Mouse (Mus musculus): ENCODE results near the gene Itgav.
"Not testable (repeated sequence)": the region's sequence is repeated elsewhere in the genome, so short reads cannot be mapped to it uniquely, and the experiment has no call there.

Itgav gene

DNA sequence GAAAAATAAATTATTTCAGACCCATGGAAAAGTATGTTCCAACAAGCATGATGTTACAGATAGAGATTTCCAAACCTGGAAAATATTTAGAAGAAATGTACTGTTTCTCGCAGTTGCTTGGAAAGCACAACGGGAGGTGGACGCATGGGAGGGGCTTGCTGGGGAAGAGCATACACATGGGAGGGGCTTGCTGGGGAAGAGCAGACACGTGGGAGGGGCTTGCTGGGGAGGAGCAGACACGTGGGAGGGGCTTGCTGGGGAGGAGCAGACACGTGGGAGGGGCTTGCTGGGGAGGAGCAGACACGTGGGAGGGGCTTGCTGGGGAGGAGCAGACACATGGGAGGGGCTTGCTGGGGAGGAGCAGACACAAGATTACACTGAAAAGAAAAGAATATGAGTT is 10.9 kb upstream of the Itgav start:
- not testable (repeated sequence) for DNase-seq (ENCODE audit: low spot score)

DNA sequence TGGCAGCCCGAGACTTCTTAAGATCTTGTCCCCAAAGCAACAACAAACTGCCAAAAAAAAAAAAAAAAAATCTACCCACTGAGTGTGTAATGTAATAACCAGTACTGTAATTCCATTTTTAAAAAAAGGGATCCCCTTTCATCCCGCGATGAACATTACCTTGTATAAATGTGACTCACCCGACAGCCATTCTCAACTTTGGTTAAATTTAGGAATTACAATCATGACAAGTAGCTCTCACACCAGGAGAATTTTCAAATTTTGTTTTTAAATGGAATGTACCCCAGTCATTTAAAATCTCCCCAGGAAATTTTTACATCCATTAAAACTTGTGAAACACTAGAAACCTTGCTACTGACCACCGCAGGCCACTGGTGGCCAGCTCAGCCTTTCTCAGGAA is 10.3 kb upstream of the Itgav start:
- no peak for DNase-seq (ENCODE audit: low spot score)

DNA sequence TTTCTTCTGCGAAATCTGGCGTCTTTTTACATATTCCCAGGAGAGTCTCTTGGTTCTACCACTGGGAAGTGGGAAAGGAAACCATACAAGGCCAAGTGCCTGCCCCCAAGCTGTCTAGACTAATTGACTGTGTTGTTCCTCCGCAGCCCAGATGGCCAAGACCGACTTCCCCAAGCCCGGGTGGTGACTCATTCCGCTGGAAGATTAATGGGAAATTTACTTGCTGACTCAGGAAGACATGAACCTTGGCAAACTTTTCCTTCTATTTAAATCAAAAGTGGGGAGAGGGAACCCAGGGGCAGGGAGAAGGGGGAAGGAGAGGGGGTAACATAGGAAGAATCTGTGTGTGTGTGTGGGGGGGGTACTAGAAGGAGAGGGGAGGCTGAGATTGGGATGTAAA is 9.4 kb upstream of the Itgav start:
- peak; percentile 77 for DNase-seq (ENCODE audit: low spot score)

DNA sequence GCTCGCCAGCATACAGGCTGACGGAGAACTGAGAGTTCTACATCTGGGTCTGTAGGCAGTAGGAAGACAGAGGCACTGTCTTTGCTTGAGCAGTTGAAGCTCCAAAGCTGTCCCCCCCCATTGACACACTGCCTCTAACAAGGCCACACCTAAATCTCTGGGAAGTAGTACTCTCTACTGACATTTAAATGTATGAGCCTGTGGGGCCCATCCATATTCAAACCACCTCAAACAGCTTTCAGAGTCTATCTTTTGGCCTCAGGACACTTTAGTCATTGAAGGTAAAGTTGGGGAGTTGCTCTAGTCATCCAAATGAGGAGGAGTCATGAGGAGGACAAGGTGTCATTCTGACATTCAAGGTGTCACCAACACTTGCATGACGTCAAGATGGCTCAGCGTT is 5.9 kb upstream of the Itgav start:
- no peak for DNase-seq (ENCODE audit: low spot score)

DNA sequence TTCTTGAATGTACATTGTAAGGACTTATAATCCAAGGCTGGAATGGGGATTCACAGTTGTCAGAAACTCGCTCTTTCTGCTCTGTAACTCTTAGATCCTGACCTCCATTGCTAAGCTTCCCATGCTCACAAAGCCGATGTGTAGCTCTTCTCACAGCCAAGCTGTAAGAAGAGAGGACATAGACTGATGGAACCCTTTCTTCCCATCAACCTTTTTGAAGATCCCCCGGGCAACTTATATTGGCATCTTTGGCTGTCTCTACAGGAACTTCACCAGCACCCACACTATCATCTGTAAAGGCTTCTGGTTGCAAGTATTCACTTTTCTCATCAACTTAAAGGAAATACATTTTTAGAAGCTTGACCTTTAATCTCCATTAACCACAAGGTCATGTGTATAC is 2.6 kb upstream of the Itgav start:
- DNase-seq (ENCODE audit: low spot score) = no peak

DNA sequence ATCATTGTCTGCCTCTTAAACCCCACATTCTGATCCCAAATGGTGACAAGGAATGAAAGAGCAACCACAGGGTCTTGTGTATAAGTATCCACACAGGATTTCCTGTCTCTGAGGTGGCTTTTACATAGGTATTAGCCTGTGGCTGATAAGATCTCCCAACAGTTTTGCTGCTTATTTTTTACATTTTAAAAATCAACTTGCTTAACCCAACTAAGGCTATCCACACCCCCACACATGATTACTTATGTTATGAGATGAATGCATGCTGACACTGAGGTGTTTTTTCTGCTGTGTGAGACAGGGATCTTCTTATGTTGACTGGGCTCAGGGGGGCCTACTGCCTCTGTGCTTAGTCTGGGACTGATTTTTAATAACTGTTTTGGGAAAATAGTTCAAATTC is 1.3 kb upstream of the Itgav start:
- DNase-seq (ENCODE audit: low spot score) = no peak

DNA sequence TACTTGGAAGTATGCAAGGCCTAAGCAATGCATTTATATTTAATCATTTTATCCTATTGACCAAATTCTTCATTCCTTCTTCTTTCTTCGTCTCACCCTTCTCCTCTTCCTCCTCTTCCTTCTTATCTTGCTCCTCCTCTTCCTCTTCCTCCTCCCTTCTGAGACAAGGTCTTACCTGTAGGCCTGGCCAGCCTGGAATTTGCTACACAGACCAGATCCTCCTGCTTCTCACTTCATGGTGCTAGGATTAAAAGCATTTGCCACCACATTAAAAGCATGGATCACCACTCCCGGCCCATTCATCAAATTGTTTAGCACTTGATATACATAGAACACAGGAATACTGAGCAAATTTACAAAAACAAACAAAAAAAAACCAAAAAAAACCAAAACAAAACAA is 851 bp upstream of the Itgav start:
- no peak for DNase-seq (ENCODE audit: low spot score)

DNA sequence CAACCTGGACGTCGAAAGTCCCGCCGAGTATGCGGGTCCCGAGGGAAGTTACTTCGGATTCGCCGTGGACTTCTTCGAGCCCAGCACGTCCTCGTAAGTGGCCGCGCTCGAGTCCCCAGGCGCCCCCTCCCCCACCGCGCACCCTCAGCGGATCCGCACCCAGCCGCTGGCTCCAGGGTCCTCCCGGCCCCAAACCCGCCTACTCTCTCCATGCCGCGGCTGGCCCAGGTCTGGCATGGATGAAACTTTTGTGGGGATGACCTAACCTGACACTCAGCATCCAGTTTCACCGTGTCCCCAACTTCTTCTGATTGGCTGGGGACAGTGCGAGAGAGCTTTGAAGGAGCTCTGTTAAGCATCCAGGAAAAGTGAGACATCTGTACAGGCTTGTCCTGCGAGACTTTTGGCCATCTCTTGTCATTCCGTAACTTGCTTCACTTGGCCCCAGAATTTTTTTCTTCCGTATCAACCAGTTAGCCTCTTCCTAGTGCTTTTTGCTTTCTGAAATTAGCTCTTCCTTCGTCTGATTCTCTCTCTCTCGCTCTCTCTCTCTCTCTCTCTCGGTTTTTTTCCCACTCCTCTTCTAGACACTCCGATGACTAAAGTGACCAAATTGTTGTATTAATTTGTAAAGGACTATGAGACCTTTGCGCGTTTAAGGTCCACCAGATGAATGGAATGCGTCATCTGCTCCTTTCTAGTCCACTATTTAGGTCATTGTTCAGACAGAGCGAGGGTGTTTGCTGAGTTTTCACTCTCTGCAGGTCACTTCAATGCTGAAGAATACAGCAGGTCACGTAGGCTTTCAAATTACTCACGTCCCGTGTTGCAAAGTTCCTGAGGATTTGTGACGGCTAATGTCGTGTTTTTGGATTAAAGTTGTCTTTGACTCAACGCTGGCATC is 882 bp downstream of the Itgav start:
- DNase-seq (ENCODE audit: low spot score) = peak; percentile 54

DNA sequence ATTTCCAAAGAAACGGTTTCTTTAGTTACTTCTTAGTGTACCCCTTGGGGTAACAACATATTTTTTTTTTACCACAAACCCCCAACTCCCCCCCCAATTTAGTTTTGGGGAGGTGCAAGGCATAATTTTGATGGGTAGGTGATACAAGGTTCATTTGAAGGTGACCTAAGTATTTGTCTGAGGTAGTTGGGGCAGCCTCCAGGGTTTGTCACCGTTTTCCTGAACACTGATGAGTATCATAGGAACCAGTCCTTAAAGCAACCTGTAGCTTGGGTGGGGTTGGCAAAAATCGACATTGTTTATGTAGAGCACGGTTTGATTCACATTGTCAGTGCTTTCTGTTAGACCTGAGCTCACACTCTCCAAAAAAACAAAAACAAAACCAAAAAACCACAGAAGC is 1.6 kb downstream of the Itgav start:
- DNase-seq (ENCODE audit: low spot score) = no peak

DNA sequence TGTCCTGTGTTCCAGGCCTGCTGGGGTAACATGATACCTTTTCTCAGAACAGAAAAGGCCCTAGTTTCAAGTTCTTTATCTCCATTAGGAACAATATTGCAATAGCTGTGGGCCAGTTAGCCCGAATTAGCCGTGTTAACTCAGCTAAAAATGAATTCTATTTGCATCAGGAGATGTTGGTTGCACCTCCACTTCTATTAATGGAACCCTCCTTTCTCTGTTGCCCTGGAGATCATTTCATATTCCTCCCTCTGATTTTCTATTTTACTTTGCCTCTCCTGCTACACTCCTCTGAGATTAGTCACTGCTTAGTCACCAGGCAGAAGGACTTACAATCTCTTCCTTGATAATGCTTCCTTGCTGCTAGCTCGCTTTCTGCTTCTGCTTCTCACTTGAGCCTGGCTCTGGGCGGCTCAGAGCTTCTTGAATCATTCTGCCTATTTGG is 4.1 kb downstream of the Itgav start:
- DNase-seq (ENCODE audit: low spot score) = peak; percentile 17

DNA sequence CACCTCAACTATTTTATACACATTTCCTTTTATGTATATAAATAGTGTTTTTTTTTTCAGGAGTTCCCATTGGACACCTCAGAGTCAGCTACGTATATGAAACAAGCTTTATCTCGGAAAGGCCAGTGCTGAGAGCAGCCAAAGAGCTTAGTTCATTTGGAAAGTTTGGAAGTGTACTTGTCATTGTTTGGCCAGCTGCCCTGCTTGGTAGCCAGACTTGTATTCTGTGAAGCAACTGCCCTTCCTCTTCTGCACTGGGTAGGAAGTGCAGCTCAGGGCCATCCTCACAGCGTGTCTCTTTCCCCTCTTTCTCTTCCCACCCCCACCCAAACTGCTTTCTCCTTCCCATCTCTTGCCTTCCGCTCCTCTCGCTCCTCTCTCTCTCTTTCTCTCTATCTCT is 5.1 kb downstream of the Itgav start:
- peak; percentile 89 for DNase-seq (ENCODE audit: low spot score)

DNA sequence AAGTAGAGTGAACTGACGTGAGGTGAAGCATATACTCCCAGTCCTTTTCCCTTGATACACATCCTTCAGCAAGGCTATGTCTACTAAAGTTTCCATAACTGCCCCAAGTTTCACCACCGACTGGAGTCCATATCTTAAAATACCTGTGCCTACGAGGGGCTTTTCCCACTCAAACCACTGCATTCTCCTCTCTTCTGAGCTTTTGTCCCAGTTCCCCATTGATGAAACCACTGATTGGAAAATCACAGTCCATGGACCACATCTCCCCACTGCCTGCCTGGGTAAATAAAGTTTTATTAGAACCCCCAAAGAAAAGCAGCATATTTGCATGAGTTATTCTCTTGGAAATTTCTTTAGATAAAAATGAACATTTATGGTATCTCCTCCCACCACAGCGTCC is 8.7 kb downstream of the Itgav start:
- DNase-seq (ENCODE audit: low spot score) = no peak

DNA sequence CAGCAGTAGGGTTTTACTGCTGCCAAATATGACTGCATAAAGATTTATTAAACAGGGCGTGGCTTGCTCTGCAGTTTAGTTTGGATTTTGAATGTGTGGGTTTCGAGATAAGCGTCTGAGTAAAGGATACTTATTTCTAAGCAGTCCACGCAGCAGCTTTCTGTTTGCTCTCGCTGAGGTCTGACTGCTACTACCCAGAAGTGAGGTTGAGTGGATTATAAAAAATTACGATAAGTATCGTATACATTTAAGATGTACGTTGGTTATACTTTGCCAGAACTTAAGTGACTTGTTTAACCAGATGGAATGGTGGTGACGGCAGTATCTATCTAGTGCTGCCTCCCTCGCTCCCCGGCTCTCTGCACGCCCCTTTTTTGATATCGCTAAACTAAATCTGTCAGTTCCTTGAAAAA is 9.8 kb downstream of the Itgav start:
- no peak for DNase-seq (ENCODE audit: low spot score)

DNA sequence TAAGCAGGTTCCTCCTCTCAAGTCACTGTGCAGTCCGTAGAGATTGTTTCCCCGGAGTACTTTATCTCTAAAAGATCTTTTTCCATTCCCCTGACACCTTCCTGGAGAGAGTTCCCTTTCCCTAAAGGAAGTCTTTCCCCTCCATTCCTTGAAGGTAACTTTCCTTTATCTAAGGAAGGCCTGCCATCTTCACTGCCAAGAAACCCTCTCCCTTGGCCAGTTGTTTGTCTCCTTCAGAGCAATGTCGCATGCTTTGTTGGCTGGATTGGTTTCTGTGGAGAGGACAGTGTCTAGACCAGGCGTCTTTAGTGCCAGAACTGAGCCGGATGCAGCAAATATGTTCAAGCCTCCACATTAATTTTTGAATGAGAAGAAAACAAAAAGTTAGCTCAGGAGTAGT is 11.1 kb downstream of the Itgav start:
- no peak for DNase-seq (ENCODE audit: low spot score)

DNA sequence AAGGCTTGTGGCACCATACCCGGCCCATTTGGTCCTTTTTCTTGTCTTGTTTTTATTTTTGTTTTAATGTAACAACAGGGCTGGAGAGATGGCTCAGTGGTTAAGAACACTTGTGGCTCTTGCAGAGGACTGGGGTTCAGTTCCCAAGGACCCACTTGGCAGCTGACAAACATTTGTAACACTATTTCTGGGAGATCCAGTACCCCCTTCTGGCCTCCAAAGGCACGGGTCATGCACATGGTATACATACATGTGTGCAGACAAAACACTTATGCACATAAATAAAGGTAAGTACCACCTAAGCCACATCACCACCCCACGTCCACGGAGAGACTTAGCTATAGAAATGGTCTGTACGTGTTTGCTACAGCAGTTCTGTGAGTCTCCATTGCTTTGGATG is 12.6 kb downstream of the Itgav start:
- no peak for DNase-seq (ENCODE audit: low spot score)

DNA sequence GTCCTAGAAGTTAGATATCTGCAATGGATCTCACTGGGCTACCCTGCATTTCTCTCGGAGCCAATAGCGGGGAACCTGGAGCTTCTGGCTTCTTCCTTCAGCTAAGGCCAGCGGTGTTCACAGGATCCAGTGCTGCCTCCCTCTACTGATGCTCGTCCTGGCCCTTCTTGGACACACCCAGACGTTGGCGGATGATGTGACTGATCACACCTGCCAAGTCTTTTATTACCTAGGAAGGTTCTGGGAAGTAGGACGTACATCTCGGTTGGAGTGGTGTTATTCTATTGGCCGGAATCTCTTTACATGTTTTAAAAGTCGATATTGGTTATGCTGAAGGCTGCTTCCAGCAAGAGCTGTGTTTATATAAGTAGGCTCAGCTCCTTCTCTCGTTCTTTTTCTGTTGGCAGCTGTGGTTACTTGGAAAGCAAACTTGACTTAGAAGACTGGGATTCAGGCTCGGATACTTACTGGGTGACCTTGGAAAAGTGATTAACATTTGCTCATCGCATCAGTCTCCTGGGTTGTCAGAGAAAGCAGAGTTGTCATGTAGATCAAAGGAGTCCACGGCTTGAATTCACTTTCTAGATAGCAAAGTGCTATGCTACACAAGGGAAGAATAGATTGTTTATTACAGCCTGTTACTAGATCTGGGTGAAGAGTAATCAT is 14.5 kb downstream of the Itgav start:
- DNase-seq (ENCODE audit: low spot score) = no peak

DNA sequence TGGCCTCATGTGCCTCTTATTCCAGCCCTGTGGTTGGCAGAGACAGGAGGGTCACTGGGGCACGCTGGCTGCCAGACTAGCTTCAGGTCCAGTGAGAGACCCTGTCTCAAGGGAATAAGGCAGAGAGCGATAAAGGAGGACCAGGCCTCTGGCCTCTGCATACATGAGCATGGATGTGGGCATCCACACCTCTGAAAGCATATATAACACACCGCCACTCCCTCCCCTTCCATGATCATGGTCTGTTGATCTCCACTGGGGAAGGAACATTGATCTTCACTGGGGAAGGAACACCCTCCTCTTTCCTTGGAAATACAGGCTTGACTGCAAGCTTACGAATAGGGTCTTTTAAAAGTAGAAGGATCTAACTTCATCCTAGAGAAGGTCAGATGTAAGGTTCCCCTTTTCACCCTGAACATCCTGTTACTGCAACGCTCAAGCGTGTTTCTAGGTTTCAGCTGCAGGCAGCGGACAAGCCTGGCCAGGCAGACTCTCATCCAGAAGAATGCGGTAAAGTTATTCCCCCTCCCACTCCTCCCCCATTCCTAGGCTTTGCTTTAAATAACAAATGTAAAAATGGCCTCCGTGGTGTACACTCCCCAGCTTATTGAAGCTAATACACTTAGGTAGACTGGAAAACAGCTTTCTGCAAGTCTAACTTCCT is 15.4 kb downstream of the Itgav start:
- no peak for DNase-seq (ENCODE audit: low spot score)

DNA sequence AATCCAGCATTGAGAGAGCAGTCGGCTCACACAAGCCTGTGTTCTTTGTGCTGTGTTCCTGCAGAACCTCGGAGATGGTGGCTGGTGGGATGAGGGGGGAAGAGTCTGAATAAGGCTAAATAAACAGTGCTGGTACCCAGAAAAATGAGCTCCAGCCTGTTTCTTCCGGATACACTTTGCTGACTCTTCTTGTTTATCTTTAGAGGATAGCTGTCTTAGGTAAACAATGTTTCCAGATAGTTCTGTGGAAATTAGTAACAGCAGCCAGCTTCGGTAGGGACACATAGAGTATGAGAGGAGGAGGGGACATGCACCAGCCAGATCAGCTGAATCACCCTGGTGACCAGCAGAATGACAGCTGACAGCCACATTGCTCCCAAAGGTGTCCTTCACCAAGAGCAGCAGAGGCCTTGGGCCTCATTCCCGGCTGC is 16.4 kb downstream of the Itgav start:
- DNase-seq (ENCODE audit: low spot score) = no peak

DNA sequence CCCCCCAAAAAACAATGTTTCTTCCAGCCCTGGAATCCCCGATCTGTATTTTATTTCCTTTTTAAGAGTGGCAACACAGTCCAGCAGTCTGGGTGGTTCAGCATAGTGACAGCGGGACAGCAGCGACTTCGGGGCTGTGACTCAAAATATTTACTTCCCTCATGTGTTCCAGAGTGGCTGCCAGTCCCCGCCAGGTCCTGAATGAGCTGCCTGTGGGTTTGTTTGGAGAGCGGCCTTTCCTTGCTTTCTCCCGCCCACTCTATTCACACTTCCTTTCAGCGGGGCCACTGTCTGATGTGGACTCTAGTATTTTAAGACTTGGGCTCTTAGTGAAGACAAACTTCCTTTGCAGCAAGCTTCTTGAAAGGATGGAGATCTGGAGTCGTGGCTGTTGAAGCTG is 18.0 kb downstream of the Itgav start:
- peak; percentile 70 for DNase-seq (ENCODE audit: low spot score)

DNA sequence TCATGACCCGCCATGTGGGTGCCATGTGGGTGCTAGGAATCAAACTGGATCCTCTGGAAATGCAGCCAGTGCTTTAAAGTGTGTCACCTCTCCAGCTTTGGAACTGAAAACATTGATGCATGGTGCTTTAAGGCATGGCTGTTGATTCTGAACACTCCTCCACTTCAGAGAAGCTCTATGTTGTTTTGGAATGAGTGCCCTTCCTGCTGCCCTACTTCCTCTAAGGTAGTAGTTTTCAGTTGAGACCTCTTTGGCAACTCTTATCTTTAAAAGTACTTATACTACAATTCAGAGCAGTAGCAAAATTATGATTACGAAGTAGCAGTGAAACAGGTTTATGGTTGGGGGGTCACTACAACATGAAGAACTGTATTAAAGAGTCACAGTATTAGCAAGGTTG is 18.6 kb downstream of the Itgav start:
- no peak for DNase-seq (ENCODE audit: low spot score)

DNA sequence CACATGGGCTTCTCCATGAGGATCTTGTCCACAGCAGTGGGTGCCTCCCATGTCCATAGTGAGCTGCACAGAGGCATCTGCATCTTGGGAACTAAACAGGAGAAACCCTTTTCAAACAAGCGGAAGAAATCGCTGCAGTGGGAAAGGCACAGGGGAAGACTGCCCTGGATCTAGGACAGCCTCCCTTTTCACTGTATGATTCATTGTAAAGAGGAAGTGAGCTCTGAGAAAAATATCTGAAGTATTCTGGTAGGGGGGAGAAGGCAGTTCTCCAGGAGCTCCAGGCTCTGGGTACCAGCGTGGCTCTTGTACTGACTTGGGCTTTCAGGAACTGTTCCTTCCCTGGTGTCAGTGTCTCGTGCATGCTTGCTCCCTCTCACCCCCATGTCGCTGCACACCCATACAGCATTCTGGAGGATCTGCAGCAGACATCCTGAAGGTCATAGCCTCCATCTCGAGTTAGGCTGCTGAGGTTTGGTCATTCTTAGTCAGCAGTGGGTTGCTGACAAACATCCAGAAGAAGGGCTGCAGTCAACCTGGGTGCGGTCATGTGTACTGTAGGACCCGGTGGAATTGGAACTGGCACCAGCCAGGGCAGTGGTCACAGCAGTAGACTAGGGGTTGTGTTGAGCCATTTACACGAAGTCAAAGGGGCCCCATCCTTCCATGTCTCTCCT is 20.2 kb downstream of the Itgav start:
- no peak for DNase-seq (ENCODE audit: low spot score)

DNA sequence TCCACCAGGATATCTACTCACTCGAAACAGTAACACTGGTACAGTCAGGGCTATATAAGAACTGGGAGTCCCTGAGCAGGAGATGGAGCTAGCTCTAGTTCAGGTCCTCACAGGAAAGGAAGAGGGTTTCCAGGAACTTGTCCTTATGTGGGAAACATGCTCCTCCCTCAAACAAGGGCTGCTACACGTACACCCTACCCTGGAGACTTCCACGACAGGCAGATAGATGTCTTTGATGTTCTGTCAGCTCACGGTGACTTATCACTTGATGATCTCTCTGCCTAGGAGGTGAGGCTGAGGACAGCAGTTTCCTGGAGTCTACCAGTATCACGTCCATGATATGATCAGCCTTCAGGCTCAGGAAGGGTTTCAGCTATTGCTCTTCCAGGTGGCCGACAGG is 21.1 kb downstream of the Itgav start:
- no peak for DNase-seq (ENCODE audit: low spot score)
